Mouse (Mus musculus): Measurements from ENCODE around the gene Irs1. TPM values are rescaled to one million over a fixed set of nuclear protein-coding genes. Genes with fewer than 3 reads are reported as not detected.

Gene Irs1
- polyA plus RNA-seq, 1 experiment = 1.1 TPM

DNA sequence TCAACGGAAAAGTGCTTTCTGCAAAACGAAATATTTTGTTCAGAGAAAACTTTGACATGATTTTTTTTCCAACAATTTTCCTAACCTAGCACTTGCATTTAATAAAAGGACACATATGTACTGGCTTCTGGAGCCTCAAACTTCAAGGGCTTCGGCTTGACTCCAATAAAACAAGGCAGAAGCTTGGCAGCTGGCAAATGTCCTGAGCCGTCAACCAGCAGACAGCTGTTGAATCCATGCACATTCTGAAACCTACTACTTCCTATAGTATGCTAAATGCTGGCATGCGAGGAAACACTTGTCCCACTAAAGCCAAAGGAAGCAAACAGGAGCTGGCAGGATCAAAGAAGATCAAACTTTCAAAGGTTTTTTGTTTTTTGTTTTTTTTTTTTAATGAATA, 33.8 kb downstream of the Irs1 start:
- Histone ChIP-seq H3K4me3 (ENCODE audit: low read depth, low read length) (no peak overlapping the region), H3K27ac (ENCODE audit: insufficient read depth, low read depth, low read length) (no peak overlapping the region), H3K36me3 (ENCODE audit: control insufficient read depth, insufficient read depth, low read length) (no peaks in the 10 kb centered on the region), H3K27me3 (ENCODE audit: control insufficient read depth, insufficient read depth, low read length) (no peaks in the 10 kb centered on the region), H3K4me1 (ENCODE audit: control insufficient read depth, insufficient read depth, insufficient read length, low read length) (no peaks in the 10 kb centered on the region)
- TF ChIP-seq CTCF (IDR thresholded peaks at IDR 0.05; ENCODE audit: extremely low read depth, insufficient read length, insufficient replicate concordance, low read depth, low read length) (no peak), POLR2A (IDR thresholded peaks at IDR 0.05; ENCODE audit: low read depth, low read length) (no peak)
- WGBS = 71% methylated on average over 5 of the region's 5 CpGs

DNA sequence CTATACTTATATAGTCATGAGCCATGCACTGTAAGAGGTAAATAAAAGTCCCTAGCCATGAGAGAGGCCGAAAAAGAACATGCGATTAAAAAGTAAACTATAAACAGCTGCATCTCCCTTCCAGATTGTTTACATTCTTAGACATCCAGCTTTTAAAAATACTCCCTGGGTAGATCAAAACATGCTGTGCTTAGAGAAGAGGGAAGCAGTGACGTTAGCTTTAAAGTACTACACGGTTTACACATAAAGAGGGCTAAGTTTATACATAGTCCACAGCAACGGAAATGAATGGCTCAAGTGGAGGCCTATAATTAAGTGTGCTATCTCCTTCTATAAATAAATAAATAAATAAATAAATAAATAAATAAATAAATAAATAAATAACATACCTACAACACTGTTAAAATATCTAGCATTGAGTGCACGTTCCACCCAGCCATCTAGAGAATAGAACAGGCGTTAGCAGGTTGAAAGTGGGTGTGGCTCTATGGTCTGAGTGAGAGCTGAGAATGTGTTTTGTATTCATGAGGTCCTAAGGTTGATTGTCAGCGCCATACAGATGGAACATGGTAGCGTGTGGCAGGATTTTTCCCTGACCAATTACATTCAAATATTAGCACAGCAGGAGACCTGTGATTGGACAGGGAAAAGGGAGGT, 37.3 kb downstream of the Irs1 start:
- WGBS = 82% methylated on average over 9 of the region's 9 CpGs
- TF ChIP-seq POLR2A (IDR thresholded peaks at IDR 0.05; ENCODE audit: low read depth, low read length) (no peak), CTCF (IDR thresholded peaks at IDR 0.05; ENCODE audit: extremely low read depth, insufficient read length, insufficient replicate concordance, low read depth, low read length) (no peak)

DNA sequence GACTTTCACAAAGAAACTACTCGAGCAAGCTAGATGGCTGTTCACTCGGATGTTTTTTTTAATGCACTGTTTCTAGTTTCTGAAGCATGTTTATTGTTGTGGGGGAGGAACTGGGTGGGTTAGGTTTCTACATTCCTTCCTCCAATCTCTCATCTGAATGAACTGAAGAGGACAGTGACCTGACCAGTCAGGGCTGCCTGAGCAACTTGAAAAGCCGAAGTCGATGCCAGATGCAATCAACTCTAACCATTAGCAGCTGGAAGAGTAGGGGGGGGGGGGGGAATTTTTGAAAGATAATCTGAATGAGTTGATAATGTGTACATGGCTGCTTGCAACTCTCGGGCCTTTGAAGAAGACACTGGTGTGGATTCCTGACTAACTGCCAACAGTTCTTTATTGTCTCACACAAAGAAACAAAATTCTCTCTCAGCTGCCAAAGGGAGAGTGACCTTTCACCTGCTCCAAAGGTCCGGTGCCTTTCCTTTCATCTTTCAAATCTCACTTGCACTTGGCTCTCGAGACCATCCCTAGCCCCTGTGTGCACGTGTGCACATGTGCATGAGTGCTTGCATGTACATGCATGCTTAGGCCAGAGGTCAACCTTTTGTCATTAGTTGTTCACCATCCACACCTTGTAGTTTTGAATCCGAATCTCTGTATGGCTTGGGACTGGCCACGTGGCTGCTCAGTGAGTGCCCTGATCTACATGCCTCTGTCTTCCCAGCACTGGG, 43.8 kb downstream of the Irs1 start:
- 23% methylated on average over 10 of the region's 10 CpGs for WGBS
- Histone ChIP-seq H3K4me1 (ENCODE audit: control insufficient read depth, insufficient read depth, insufficient read length, low read length) (peaks cover 6% of the 10 kb centered on the region; the same call in 1 of the 2 replicates), H3K27ac (ENCODE audit: insufficient read depth, low read depth, low read length) (no peak overlapping the region), H3K4me3 (ENCODE audit: low read depth, low read length) (no peak overlapping the region), H3K27me3 (ENCODE audit: control insufficient read depth, insufficient read depth, low read length) (no peaks in the 10 kb centered on the region), H3K36me3 (ENCODE audit: control insufficient read depth, insufficient read depth, low read length) (no peaks in the 10 kb centered on the region)
- TF ChIP-seq POLR2A (IDR thresholded peaks at IDR 0.05; ENCODE audit: low read depth, low read length) = no peak
- TF ChIP-seq CTCF (IDR thresholded peaks at IDR 0.05; ENCODE audit: extremely low read depth, insufficient read length, insufficient replicate concordance, low read depth, low read length) = no peak

More for the DNA sequence above, 37.3 kb downstream of the Irs1 start:
- Histone ChIP-seq H3K27ac (ENCODE audit: insufficient read depth, low read depth, low read length) (no peak overlapping the region), H3K4me1 (ENCODE audit: control insufficient read depth, insufficient read depth, insufficient read length, low read length) (no peaks in the 10 kb centered on the region), H3K36me3 (ENCODE audit: control insufficient read depth, insufficient read depth, low read length) (no peaks in the 10 kb centered on the region), H3K27me3 (ENCODE audit: control insufficient read depth, insufficient read depth, low read length) (no peaks in the 10 kb centered on the region), H3K4me3 (ENCODE audit: low read depth, low read length) (no peak overlapping the region)

DNA sequence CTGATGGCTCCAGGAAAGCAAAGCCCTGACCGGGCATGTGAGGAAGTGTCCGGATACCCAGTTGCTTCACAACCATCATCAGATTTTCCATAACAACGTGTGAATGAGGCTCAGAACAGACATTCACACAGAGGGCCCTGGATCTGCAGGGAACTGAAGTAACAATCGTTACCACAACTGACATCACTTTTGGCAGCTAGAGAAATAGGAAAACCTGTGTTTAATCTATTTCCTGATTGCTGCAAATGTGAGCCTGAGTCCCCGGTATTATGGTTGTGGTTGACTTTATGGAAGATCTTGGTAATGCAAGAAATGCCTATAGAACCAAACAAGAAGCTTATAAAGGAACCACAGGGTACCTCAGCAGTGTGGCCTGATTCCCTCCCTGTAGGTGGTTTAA, 46.2 kb downstream of the Irs1 start:
- no peak overlapping the region for H3K4me3 ChIP-seq (ENCODE audit: low read depth, low read length)
- TF ChIP-seq POLR2A (IDR thresholded peaks at IDR 0.05; ENCODE audit: low read depth, low read length) = no peak
- TF ChIP-seq CTCF (IDR thresholded peaks at IDR 0.05; ENCODE audit: extremely low read depth, insufficient read length, insufficient replicate concordance, low read depth, low read length) = no peak
- H3K27ac ChIP-seq (ENCODE audit: insufficient read depth, low read depth, low read length) = no peak overlapping the region
- no peaks in the 10 kb centered on the region for H3K36me3 ChIP-seq (ENCODE audit: control insufficient read depth, insufficient read depth, low read length)
- 70% methylated on average over 5 of the region's 5 CpGs for WGBS
- peaks cover 6% of the 10 kb centered on the region; the same call in 1 of the 2 replicates for H3K4me1 ChIP-seq (ENCODE audit: control insufficient read depth, insufficient read depth, insufficient read length, low read length)
- no peaks in the 10 kb centered on the region for H3K27me3 ChIP-seq (ENCODE audit: control insufficient read depth, insufficient read depth, low read length)

DNA sequence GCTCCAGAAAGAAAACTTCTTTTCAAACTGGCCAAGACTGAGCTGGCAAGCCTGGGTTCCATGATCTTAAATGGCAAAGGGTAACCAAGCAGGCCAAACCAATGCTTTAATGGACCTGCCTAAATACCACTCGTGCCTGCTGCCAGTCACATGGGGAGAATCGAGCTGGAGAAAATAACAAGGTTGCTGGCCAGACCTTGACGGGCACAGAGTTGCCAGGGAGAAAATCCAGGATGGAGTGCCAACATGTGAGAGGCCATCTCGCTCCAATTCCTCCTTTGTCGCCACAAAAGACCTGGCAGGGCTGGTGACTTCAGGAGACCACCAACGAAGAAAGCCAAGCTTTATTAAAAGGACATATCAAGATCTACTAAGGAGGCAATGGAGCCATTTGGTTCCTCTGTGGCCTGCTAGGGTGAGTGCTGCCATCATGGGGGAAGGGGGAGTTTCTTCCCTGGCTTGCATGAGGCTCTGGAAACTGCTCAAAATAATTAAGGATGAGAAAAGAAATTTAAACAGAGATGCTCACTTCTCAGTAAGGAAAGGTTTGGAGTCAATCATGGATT, 47.9 kb downstream of the Irs1 start:
- WGBS = 88% methylated on average over 6 of the region's 6 CpGs

DNA sequence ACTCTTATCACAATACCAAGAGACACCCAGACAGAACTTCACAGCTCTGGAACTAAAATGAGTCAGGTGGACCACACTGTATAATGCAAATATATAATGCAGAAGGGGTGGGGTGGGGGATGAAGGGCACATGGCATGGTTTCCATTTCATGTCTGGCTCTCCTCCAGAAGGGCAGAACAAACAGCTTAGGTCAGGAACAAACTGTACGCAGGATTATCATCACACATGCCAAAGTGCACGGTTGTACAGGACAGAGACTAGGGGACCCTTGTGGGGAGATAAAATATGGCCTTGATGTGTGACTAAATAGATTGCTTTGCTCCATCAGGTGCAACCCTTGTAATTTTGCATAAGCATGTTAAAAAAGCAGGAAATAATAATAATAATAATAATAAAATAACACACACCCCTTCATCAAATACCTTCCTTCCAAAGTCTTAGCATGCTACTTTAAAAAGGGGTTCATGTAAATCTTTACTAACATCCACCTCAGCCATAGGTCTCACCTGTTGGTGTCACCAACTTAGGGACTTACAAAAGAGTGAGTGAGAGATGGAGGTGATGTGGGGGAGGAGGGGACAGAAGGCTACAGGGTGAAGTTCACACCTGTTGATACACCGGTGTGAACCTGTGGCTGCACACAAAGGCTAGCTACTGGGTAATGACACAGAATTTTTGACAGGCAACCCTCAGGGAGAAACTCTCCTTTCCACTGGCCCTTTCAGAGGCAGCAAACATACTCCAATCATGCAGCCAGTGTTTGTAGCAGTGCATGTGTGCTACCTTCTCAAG, 51.6 kb downstream of the Irs1 start:
- TF ChIP-seq POLR2A (IDR thresholded peaks at IDR 0.05; ENCODE audit: low read depth, low read length) (no peak), CTCF (IDR thresholded peaks at IDR 0.05; ENCODE audit: extremely low read depth, insufficient read length, insufficient replicate concordance, low read depth, low read length) (no peak)
- WGBS = 27% methylated on average over 3 of the region's 3 CpGs
- no peaks in the 10 kb centered on the region for H3K27me3 ChIP-seq (ENCODE audit: control insufficient read depth, insufficient read depth, low read length)
- no peak overlapping the region for H3K27ac ChIP-seq (ENCODE audit: insufficient read depth, low read depth, low read length)
- peaks cover 5% of the 10 kb centered on the region; the same call in 1 of the 2 replicates for H3K4me1 ChIP-seq (ENCODE audit: control insufficient read depth, insufficient read depth, insufficient read length, low read length)
- H3K4me3 ChIP-seq (ENCODE audit: low read depth, low read length) = no peak overlapping the region
- no peaks in the 10 kb centered on the region for H3K36me3 ChIP-seq (ENCODE audit: control insufficient read depth, insufficient read depth, low read length)

More for the DNA sequence above, 47.9 kb downstream of the Irs1 start:
- Histone ChIP-seq H3K36me3 (ENCODE audit: control insufficient read depth, insufficient read depth, low read length) (no peaks in the 10 kb centered on the region), H3K27me3 (ENCODE audit: control insufficient read depth, insufficient read depth, low read length) (no peaks in the 10 kb centered on the region), H3K4me3 (ENCODE audit: low read depth, low read length) (no peak overlapping the region), H3K27ac (ENCODE audit: insufficient read depth, low read depth, low read length) (no peak overlapping the region), H3K4me1 (ENCODE audit: control insufficient read depth, insufficient read depth, insufficient read length, low read length) (peaks cover 8% of the 10 kb centered on the region; the same call in 1 of the 2 replicates)
- TF ChIP-seq POLR2A (IDR thresholded peaks at IDR 0.05; ENCODE audit: low read depth, low read length) (no peak), CTCF (IDR thresholded peaks at IDR 0.05; ENCODE audit: extremely low read depth, insufficient read length, insufficient replicate concordance, low read depth, low read length) (no peak)
